Mouse (Mus musculus): ENCODE results near the gene Hhip.

GRCm38 (mm10) chr8:80052838-80053237 lies 5.0 kb downstream of the Hhip start:
- TF ChIP-seq CTCF (IDR thresholded peaks at IDR 0.05; ENCODE audit: borderline replicate concordance, insufficient read depth, low read depth, low read length) (no peak), POLR2A (IDR thresholded peaks at IDR 0.05; ENCODE audit: borderline replicate concordance, insufficient read depth, low read length) (no peak)

Measured in cerebellum, adult 2 months (tissue).